Mouse (Mus musculus) adipocyte (in vitro differentiated cells): ENCODE results near the gene Nes.

Source experiments
- DNase-seq: peaks from one replicate; pipeline ENCODE4 v3.0.0-alpha.2; 2016; ENCODE audit warnings: low spot score

Nes gene

DNA sequence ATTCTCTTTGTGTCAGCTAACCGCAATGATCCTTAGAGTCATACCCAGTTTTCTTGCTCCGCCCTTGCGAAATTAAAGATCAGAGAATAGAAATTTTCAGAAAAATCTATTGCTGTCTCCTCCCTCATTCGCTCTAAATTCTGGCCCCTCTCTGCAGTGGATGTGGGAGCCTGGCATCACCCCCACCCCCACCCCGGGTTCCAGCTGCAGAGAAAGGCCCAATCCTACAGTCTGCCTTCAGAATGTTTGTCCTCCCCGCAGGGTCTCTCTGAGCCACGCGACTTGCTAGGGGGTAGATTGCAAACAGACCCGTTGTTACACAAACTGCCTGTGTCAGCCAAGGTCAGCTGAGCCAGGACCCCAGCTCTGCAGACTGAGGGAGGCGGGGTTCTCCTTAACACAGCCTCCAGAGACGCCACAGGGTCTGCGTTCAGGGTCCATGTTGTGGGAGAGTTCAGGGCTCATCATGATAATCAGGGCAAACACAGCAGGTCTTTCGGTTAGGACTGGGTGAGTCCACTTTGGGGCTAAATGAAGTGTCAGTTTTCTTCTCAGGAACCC lies 20.8 kb upstream of the Nes start:
- DNase-seq = no peak

DNA sequence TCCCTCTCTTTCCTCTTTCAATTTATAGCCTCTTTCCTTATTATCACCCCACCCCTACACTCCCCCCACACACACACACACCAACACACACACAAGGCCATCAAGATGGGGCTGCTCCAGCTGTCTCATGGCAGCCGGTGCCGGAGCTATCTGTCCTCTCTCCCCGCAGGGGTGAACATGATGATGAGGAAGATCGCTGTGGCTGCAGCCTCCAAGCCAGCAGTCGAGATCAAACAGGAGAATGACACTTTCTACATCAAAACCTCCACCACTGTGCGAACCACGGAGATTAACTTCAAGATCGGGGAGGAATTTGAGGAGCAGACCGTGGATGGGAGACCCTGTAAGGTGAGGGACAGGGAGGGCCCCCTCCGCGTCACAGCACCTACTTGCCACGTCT lies 18.9 kb upstream of the Nes start:
- no peak for DNase-seq

DNA sequence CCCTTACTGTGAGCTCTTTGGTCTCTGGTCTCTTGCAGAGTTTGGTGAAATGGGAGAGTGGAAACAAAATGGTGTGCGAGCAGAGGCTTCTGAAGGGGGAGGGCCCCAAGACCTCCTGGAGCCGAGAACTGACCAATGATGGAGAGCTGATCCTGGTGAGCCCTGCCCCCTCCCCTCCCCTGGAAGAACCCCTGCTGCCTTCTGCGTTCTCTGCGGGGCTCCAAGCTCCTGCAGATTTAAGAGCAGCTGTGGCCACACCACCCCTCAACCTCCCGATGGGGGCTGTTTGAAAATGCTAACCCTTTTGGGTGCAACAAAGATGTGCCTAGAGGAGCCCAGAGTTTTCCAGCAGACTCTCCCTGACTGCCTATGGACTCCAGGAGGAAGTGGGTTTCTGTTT lies 18.4 kb upstream of the Nes start:
- DNase-seq = no peak

DNA sequence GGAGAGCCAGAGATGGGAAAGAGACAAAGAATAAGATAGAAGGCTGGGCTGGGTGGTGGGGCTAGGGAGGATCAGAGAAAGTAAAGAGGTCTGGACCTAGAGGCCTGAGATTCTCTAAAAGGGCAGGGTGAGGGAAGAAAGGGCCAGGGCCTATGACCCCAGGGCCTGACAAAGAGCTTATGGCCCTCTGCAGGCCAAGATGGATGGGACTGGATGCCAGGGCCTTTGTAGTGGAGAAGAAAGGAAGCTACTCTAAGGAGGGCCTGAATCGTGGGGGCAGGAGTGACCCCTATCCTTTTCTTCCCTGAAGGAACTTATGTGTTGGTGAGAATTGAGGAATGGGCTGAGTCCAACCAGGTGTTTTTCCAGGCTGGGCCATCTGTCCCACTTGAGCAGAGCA lies 12.8 kb upstream of the Nes start:
- no peak for DNase-seq

DNA sequence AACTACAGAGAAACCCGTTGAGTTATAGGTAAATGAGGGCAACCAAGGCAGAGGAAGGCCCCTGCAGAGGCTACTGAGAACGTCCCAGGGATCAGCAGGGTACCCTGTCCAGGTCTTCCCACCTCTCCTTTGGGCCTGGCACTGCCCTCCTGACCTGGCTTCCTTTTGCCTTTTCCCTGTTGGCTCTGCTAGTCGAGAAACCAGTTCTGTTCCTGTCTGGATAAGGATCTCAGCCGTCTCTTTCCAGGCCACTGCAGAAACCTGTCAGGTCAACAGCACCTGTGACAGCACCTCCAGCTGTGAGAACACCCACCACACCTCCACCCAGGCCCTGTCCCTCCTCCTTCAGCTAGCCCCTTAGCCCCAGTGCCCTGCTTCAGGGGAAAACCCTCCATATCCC lies 12.4 kb upstream of the Nes start:
- no peak for DNase-seq

DNA sequence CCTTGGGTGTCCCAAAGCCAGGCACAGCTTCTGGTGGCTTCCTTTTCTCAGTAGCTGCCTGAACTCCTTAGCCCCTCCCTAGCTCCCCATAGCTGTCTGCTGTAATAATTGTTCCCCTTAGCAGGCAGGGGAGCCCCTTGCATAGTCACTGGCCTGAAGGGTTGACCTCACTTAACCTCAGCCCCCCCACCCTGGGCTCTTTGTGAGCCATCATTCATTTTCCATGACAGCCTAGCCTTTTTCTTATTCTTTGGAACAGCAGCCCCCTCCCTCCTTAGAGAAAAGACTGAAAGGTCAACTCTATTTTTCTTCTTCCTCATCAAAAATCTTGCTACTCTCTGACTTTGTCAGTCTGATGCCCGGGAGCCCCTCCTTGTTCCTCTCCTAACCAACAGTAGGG lies 11.9 kb upstream of the Nes start:
- no peak for DNase-seq

DNA sequence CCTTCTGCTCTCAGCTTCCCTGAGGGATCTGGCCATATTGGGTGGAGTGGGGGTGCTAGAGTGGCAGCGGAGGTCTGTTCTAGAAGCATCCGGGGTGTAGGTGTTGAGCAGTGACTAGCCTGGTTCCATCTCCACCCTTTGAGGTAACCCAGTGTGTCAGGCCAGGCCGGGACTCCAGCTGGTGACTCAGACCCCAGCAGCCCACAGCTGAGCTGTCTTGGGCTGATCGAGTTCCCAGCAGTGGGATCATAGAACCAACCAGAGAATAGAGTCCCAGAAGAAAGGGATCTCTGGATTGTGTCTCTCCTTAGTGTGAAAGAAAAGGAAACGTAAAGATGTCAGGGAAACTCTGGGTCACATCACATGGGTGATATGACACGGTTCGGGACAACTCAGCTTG lies 11.5 kb upstream of the Nes start:
- DNase-seq = no peak

DNA sequence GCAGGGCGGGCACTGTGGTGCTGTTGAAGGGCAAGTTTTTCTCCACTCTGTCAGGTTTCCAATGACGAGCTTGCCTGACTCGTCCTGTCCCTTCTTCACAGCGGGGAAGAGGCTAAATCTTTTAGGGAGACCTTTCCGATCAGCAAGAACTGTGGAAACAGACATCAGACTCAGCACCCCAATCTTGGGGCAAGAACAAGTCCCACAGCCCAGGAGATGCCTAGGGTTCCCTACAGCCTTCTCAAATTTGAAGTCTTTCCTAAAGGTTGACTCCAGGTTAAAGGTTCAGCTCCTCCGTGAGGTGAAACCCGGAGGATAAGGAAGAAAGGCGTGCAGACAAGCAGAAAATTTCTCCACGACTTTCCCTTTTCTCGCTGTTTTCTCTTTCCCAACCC lies 10.7 kb upstream of the Nes start:
- no peak for DNase-seq

DNA sequence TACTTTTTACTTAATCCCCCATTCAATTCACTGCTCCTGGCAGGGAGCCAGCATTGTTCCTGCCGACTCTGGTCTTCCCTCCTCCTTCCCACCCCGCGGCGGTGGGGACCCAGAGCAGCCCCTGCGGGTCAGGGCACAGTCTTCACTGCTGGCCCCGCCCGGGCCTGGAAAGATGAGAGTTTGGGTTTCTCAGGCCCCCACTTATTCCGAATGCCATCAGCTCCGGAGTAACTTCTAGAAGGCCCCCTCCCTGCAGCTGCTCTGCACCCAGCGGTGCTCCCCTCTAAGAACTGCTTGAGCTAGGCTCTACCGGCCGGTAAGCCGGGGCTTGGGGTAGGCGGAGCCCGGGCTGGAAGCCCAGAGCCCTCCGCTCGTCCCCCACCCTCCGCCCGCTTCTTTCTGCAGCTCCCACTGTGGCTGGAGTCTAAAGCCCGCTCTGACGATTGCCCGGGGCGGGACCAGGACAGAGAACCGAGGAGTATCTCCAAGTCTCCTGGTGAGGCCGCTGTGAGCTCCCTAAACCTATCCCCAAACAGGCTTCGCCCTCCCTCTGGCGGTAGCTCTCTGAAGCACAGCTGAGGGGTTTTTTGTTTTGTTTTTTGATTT lies 10.2 kb upstream of the Nes start:
- peak; percentile 91 for DNase-seq

DNA sequence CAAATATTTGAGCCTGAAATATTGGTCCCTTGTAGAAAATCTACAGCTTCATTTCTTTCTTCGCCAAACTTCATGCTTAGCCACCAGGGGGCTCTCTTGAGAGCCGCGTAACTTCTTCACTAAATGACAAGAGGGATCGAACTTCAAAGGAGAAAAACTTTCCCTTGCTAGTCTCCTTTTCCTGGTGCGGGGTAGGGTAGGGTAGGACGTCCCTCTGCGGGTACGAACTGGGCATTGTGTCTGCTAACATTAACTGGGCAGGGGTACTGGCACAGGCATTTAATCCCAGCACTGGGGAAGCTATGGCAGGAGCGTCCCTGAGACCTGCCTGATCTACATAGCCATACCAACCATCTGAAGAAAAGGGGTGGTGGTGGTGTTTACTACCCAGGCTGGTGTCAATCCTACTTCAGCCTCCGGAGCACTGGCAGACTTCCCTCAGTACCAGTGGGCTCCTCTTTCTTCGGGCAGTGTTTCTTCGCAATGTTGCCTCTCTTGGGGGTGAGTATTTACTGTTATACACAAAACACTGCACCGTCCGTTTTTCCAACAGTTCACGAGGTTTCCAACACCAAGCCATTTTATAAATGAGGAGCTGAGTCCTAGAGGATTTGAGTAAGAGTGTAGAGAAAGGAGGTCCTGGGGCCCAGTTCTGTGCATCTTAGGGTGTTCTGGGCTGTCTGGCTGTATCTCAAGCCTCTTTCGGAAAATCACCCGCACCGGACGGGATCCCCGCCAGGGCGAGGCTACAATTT lies 517 bp upstream of the Nes start:
- peak; percentile 76 for DNase-seq

DNA sequence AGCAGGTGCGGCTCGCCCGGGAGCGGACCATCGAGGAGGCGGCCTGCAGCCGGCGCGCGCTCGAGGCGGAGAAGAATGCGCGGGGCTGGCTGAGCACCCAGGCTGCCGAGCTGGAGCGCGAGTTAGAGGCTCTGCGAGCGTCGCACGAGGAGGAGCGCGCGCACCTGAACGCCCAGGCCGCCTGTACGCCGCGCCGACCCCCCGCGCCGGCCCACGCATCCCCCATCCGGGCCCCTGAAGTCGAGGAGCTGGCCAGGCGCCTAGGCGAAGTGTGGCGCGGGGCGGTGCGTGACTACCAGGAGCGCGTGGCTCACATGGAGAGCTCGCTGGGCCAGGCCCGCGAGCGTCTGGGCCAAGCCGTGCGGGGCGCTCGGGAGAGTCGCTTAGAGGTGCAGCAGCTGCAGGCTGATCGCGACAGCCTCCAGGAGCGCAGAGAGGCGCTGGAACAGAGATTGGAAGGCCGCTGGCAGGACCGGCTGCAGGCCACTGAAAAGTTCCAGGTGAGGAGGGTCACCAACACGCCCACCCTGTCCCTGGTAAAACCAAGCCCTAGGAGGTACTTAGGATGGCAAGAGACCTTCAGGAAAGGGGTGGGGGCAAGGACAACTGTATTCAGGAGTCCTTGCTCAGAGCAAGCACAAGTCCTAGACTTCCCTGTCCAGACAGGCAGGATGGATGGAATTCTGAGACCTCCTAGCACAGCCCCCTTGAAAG lies 768 bp downstream of the Nes start:
- no peak for DNase-seq

DNA sequence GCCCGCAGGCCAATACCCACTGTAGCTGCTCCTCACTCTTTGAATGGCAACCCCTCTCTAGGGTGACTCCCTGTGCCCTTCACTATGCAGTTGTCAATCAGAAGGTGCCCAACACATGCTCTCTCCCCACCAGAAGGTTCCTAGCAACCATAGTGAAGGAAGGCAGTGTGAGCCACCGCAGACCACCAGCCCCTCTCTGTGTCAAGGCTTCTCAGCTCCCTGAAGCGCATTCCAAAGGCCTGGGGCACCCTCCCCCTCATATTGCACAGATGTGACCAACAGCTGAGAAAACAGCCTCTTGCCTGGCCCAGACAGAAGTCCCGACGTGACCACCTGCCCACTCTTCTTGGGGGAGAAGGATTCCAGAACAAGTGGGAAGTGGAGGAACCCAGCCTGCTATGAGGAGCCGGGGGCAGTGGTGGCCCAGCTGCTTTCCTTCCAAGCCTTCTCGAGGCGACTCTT lies 1.4 kb downstream of the Nes start:
- DNase-seq = no peak

DNA sequence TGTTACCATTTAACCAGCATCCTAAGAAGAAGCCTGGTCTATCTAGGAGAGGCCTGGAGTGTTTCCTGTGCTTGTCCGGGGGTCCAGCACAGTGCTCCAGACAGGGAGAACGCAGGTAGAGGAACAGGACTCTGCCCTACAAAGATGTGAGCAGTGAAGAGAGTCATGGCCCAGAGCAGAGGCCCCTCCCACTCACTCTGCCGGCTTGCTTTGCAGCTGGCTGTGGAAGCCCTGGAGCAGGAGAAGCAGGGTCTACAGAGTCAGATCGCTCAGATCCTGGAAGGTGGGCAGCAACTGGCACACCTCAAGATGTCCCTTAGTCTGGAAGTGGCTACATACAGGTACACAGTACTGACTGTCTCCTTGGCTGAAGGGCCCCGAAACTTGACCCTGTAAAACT lies 1.9 kb downstream of the Nes start:
- no peak for DNase-seq

DNA sequence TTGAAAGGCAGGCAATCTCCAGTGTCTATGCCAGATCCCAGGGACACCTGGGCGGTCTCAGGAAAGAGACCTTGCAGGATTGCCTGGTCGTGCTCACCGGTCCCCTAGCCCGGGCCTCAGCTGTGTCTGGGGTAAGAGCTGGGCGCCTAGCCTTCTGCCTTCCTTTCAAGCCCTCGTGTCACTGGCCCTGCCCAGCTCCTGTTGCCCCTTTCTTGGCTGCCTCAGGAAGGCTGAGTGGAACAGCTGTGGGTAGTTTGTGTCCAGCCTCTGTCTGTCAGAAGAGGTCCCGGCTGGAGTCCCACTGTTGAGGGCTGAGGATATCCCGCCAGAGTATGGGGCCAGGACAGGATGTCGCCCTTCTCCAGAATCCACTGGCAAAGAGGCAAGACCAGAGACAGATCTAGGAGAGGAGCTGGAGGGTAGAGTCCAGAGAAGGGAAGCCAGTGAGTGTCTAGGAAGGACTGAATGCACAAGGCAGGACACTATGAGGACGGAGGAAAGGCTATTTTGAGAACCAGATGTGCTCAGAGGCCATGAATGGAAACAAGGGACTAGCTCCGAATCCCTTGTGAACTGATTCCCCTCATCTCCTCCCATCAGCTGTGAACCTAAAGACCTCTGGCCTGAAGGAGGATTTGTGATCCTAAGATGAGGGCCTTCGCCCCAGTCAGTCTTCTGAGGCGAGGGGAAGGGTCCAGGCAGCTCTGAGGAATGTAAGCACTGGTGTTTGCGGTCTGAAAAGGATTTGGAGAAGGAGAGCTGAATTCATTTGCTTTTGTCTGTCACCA lies 2.9 kb downstream of the Nes start:
- no peak for DNase-seq

DNA sequence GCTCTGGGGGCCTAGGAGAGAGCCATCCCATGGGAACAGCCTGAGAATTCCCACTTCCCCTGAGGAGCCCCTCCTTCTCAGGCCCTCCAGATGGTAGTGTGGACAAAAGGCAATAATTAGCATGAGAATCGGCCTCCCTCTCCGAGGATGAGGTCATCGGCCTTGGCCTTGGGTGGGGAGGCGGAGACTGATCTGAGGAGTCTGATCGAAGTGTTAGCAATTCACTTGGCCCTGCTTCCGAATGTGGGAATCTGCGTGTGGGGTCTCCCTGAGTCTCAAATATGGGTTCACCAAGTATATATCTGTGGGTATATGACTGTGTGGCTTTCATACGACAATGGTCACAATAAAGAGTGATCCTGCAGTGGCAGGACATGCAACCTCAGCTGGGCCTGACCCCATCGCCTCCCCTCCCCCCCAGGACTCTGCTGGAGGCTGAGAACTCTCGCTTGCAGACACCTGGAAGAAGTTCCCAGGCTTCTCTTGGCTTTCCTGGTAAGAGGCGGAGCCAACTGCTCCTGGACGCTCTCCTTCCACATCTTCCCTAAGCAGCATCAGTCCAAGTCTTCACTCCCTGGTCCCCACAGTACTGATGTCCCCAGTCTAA lies 3.6 kb downstream of the Nes start:
- no peak for DNase-seq

DNA sequence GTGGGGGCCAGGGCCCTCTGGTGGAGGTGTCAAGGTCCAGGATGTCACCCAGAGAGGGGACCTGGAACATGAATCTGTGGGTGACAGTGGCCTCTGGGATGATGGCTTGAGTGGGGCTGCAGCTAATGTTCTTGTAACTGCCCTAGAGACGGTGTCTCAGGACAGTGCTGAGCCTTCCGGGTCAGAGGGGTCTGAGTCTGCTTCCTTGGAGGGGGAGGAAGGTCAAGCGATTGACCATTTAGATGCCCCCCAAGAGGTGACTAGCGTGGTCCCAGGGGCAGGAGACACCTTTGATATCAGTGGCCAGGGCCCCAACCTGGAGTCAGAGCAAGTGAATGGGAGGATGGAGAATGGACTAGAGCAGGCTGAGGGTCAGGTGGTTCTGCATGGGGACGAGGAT lies 8.6 kb downstream of the Nes start:
- DNase-seq = no peak

DNA sequence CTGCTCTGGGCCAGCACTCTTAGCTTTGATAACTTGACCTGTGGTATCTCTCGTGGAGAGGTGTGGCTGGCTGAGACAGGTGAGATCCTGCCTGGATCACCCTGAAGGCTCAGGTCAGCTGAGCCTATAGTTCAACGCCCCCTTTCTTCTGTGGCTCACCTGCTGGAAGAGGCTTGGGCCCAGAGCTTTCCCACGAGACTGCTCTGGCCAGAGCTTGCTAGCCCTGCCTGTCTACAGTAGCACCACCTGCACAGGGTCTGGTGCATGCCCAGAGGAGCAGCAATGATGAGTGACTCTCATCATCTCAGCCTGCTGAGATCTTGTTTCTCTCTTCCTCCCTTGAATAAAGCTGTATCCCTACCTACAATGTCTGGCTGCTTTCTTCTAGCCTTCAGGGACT lies 9.2 kb downstream of the Nes start:
- no peak for DNase-seq

DNA sequence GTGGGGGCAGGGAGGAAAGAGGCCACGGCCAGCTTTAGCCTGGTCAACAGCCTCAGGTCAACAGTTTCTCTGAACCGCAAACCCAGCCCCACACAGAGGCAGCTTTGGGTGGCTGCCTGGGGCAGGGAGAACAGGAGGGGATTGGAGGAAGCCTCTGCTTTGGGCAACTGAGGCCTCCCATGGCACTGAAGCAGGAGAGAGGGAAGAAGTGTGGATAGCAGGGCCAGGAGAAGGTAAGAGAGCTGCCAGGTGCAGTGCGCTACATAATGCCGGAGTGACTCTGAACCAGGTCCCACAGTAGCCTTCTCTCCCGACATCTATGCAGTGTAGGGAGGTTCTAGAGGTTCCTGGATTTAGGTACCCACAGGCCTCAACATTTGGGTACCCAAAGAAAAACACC lies 9.8 kb downstream of the Nes start:
- DNase-seq = no peak

DNA sequence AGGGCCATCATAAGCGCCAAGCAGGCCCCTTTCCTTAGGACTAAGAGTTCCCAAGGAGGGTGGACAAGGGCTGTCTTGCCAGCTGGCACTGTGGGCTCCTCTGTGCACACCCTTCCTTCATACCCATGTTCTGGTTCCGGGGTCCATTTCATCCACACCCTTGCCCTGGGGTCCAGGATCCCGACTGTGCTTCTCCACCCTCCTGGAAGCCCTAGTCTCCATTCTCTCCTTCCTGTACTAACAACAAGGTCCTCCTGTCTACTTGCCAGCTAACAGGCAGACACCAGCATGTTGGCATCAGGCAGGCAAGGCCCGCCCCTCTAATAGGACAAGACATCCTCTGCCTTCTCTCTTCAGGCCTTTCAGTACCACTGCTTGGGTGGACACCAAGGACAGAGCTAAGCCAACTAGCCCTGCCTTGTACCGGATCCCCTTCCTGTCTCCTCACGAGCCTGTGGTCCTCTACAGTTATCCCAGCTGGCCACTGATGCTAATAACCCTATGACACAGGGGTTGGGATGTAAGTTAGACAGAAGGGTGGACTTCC lies 10.4 kb downstream of the Nes start:
- DNase-seq = no peak

DNA sequence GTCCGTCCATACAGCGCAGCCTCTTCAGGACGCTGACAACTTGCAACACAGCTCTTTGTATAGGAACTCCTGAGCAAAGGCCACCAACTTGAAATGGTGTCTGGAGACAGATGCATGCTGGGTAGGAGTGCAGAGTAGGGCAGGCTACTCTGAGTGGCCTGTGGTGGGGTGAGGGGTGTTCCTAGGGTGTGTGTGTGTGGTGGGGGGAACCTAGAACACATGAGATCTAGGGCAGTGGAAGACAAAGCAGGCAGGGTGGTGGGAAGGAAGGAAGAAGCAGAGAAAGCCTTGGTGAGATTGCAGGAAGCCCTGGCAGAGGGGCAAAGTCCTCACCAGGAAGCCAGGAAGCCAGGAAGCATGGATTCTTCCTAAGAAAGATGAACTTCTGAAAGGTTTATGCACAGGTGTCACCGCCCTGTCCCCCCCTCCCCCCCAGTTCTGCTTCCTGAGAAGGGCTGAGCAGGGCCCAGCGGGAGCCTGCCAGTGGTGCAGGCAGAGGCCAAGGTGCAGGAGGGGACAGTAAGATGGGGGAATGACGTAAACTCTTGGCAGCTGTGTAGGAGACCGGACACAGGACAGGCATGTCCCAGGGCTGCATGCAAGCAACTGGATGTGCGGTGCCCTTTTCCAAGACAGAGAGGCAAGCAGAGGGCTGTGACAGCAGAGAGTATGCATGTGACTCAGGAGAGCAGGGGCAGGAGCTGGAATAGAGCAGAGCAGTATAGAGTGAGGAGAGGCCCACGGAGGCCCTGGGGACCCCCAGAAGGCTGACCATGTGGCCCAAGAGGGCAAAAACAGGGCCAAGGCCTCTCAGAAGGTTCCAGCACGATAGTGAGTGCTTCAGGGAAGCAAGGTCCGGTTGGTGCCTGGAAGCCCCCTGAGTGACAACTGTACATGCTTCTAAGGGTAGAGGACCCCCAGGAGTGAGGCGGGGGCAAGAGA lies 11.3 kb downstream of the Nes start:
- peak; percentile 26 for DNase-seq
